8 mouse cellular contexts compared by ENCODE assay signal in the genomic region with DNA sequence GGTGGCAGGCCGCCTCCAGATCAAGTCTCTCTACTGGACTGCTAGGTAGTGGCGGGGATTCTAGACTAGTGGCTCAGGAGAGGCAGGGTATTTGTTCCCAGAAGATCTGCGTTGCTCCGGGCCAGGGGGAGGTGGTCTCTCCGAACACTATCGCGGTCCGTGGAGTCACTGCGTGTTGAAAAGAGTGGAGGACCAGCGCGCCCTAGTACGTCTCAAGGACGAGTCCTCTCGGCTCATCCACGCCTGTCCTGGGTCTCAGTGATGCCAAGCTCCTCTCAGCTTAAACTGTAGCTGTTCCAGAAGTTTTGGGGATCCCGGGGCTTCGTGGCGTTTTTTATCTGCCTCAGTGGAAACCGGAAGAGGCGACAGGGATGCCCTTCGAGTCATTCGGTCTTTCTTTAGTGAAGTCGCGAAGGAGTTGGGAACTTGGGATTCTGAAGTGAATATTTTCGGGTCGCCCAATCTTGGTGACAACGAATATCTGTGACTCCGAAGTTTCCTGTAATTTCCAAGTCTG. TPM values are rescaled to one million over a fixed set of nuclear protein-coding genes. Genes with fewer than 3 reads are reported as not detected.
DNase-seq lines count a peak whose midpoint lies in the region; ATAC-seq lines count a peak whose summit lies in the region.

No protein-coding gene starts in this region.

- H3K4me1 ChIP-seq in lung, embryonic 16.5 days (replicated peaks; ENCODE audit: control insufficient read depth, insufficient read depth, low read length): peaks cover 21% of the 10 kb centered on the region
- no peaks in the 10 kb centered on the region for H3K4me1 ChIP-seq in embryonic facial prominence, embryonic 11.5 days (ENCODE audit: control insufficient read depth, insufficient read depth, low read length)
- peaks cover 19% of the 10 kb centered on the region for H3K4me1 ChIP-seq in limb, embryonic 10.5 days
- H3K4me1 ChIP-seq in neural tube, embryonic 13.5 days (replicated peaks): peaks cover 35% of the 10 kb centered on the region

- H3K27ac ChIP-seq in lung, embryonic 16.5 days (ENCODE audit: low read length): no peak overlapping the region
- no peak overlapping the region for H3K27ac ChIP-seq in embryonic facial prominence, embryonic 11.5 days (replicated peaks; ENCODE audit: low read depth, low read length)
- H3K27ac ChIP-seq in limb, embryonic 10.5 days: no peak overlapping the region
- no peak overlapping the region for H3K27ac ChIP-seq in neural tube, embryonic 13.5 days (replicated peaks)

- ATAC-seq in lung, embryonic 16.5 days (ENCODE audit: low read depth): no peak
- 0 out of 2 replicates have a peak, but pooled peaks have one; percentile 36 for ATAC-seq in embryonic facial prominence, embryonic 11.5 days (replicated peaks; ENCODE audit: insufficient number of reproducible peaks, low FRiP score, low TSS enrichment, low read depth)
- no peak for ATAC-seq in neural tube, embryonic 13.5 days (ENCODE audit: low read depth)
- ATAC-seq in monocyte, adult 5-6 weeks (replicated peaks; ENCODE audit: insufficient number of reproducible peaks, low FRiP score, low TSS enrichment, poor library complexity, severe bottlenecking): no peak

- no peak for DNase-seq in lung, adult 18-20 months
- peak; percentile 49 for DNase-seq in embryonic facial prominence, embryonic 11.5 days (ENCODE audit: low spot score)
- peak; percentile 65 for DNase-seq in limb, embryonic 10.5 days (ENCODE audit: low spot score)
- no peak for DNase-seq in right cerebral cortex, adult 18-20 months
- DNase-seq in spleen, postnatal 10 days (ENCODE audit: low spot score in 2 of 2): no peak

- H3K4me2 ChIP-seq in lung, embryonic 16.5 days (ENCODE audit: low read depth, low read length): peak overlapping the region; percentile 70
- H3K4me2 ChIP-seq in embryonic facial prominence, embryonic 11.5 days (ENCODE audit: low read depth, low read length): peak overlapping the region; percentile 74
- H3K4me2 ChIP-seq in neural tube, embryonic 13.5 days: peak overlapping the region; percentile 55

- no peaks in the 10 kb centered on the region for H3K9me3 ChIP-seq in lung, embryonic 16.5 days (ENCODE audit: control insufficient read depth, low read length)
- no peaks in the 10 kb centered on the region for H3K9me3 ChIP-seq in embryonic facial prominence, embryonic 11.5 days (replicated peaks; ENCODE audit: control insufficient read depth, low read length)
- H3K9me3 ChIP-seq in limb, embryonic 10.5 days (replicated peaks): no peaks in the 10 kb centered on the region
- H3K9me3 ChIP-seq in neural tube, embryonic 13.5 days: no peaks in the 10 kb centered on the region

- peak overlapping the region; percentile 49 for H3K4me3 ChIP-seq in lung, embryonic 16.5 days (ENCODE audit: low read length)
- peak overlapping the region; percentile 39 for H3K4me3 ChIP-seq in embryonic facial prominence, embryonic 11.5 days (ENCODE audit: low read depth, low read length)
- H3K4me3 ChIP-seq in limb, embryonic 10.5 days: peak overlapping the region; percentile 61
- peak overlapping the region; percentile 33 for H3K4me3 ChIP-seq in neural tube, embryonic 13.5 days

- under 1% methylated on average over 28 of the region's 28 CpGs for whole genome bisulfite sequencing in lung, embryonic 16.5 days
- WGBS in embryonic facial prominence, embryonic 11.5 days: under 1% methylated on average over 28 of the region's 28 CpGs
- under 1% methylated on average over 28 of the region's 28 CpGs for WGBS in limb, embryonic 10.5 days
- under 1% methylated on average over 28 of the region's 28 CpGs for WGBS in neural tube, embryonic 13.5 days

- no peaks in the 10 kb centered on the region for H3K36me3 ChIP-seq in lung, embryonic 16.5 days (ENCODE audit: control insufficient read depth, insufficient read depth, low read length)
- no peaks in the 10 kb centered on the region for H3K36me3 ChIP-seq in embryonic facial prominence, embryonic 11.5 days (replicated peaks; ENCODE audit: control insufficient read depth, insufficient read depth, low read depth, low read length)
- no peaks in the 10 kb centered on the region for H3K36me3 ChIP-seq in limb, embryonic 10.5 days
- H3K36me3 ChIP-seq in neural tube, embryonic 13.5 days: no peaks in the 10 kb centered on the region

- peak overlapping the region; percentile 49; the same call in 1 of the 2 replicates for H3K9ac ChIP-seq in lung, embryonic 16.5 days (ENCODE audit: low read length)
- peak overlapping the region; percentile 43 for H3K9ac ChIP-seq in embryonic facial prominence, embryonic 11.5 days (replicated peaks; ENCODE audit: low read length)
- no peak overlapping the region for H3K9ac ChIP-seq in neural tube, embryonic 13.5 days

- H3K27me3 ChIP-seq in lung, embryonic 16.5 days (ENCODE audit: control insufficient read depth, insufficient read depth, low read depth, low read length): peaks cover 40% of the 10 kb centered on the region
- H3K27me3 ChIP-seq in embryonic facial prominence, embryonic 11.5 days (ENCODE audit: control insufficient read depth, insufficient read depth, low read length): peaks cover 12% of the 10 kb centered on the region
- peaks cover 51% of the 10 kb centered on the region for H3K27me3 ChIP-seq in limb, embryonic 10.5 days (ENCODE audit: low read depth, poor library complexity, severe bottlenecking)
- H3K27me3 ChIP-seq in neural tube, embryonic 13.5 days: peaks cover 87% of the 10 kb centered on the region

RNA-seq across cellular contexts. Expression of gene Zfp322a, which starts 59.5 kb away (rescaled TPM):
- 56.0 and 56.3 TPM in 2 replicates for polyA plus RNA-seq in lung, embryonic 16.5 days (2015; fragmentation: Nextera tagmentation; extraction: Ambion mirVana)
- polyA plus RNA-seq in embryonic facial prominence, embryonic 11.5 days (2014; fragmentation: Nextera tagmentation; extraction: Ambion mirVana): 72.4 and 76.2 TPM in 2 replicates
- 55.7 and 69.0 TPM in 2 replicates for polyA plus RNA-seq in limb, embryonic 10.5 days (2016; fragmentation: Nextera tagmentation; extraction: Ambion mirVana)
- 51.6 and 60.7 TPM in 2 replicates for polyA plus RNA-seq in neural tube, embryonic 13.5 days (2015; fragmentation: Nextera tagmentation; extraction: Ambion mirVana)
- total RNA-seq in monocyte, adult 5-6 weeks (2017): 27.6 to 70.6 TPM (median 42.7 TPM) in 3 replicates

Comparison
In these comparisons a context has a peak if more than half of its experiments do, and no peak if none do; other contexts are left out.
1. DNase-seq: peak in embryonic facial prominence, embryonic 11.5 days (single experiment) and limb, embryonic 10.5 days (single experiment); none in lung, adult 18-20 months (0 of 2), right cerebral cortex, adult 18-20 months (single experiment) and spleen, postnatal 10 days (0 of 2).
2. Peak in every context shown above with its lines, with median percentiles within 50 percentile points of each other: H3K4me2 ChIP-seq and H3K4me3 ChIP-seq.